Mouse (Mus musculus) embryonic fibroblast, embryonic 13.5 days (primary cell): ENCODE results near the gene Hspb7.

Experiments
- CTCF ChIP-seq: IDR thresholded peaks from 2 replicates; pipeline ENCODE4 v1.5.1; 2011; ENCODE audit warnings: mild to moderate bottlenecking, control low read depth, low read length, moderate library complexity, borderline replicate concordance; ENCODE audit not compliant: insufficient read depth
- POLR2A ChIP-seq: IDR thresholded peaks from 2 replicates; pipeline ENCODE4 v1.6.1; 2011; ENCODE audit warnings: low read depth, mild to moderate bottlenecking, control low read depth, low read length, moderate library complexity

DNA sequence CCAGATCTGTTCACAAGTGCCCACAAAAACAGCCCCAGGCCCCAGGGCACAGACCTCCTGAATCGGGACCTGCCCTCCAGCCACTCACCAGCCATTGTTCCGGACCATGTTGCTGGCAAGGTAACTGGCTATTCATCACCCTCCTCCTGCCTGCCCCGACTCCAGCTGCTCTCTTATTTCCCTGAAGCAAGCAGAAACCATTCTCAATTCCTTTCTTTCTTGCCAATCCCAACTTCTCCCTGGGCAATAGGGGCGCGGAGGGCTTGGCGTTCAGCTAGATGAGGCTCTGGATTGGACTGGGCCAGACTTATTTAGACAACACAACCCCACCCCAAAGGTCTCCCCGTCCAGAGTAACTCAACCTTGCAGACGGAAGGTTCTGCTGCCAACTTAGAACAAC, 40.9 kb upstream of the Hspb7 start:
- TF ChIP-seq CTCF (no peak), POLR2A (no peak)
